Mouse (Mus musculus) MN1 (cell line): ENCODE data around the gene Vgf.

ENCODE experiments used
- DNase-seq: peaks from one replicate; pipeline ENCODE4 v3.0.0-alpha.2; 2016; ENCODE audit warnings: low spot score

The Vgf gene

GRCm38 (mm10) chr5:137072079-137072960 lies 46.1 kb downstream of the Vgf start, which contains the start of gene Serpine1:
TSS of gene Serpine1 (minus strand) at chr5:137072268.
- peak; percentile 93 for DNase-seq

GRCm38 (mm10) chr5:137073141-137073540 lies 46.9 kb downstream of the Vgf start:
- no peak for DNase-seq

GRCm38 (mm10) chr5:137074191-137074651 lies 48.0 kb downstream of the Vgf start:
- DNase-seq, result no peak

- DNase-seq, result no peak
These were observed 49.5 kb downstream of the Vgf start for GRCm38 (mm10) chr5:137075726-137076125.

- DNase-seq, result no peak
These were observed 50.2 kb downstream of the Vgf start for GRCm38 (mm10) chr5:137076191-137076930.

- no peak for DNase-seq
These were observed 51.0 kb downstream of the Vgf start for GRCm38 (mm10) chr5:137077187-137077586.

GRCm38 (mm10) chr5:137078041-137078440 lies 51.8 kb downstream of the Vgf start:
- no peak for DNase-seq

GRCm38 (mm10) chr5:137078616-137079015 lies 52.4 kb downstream of the Vgf start:
- no peak for DNase-seq

- DNase-seq, result no peak
These were observed 53.7 kb downstream of the Vgf start for GRCm38 (mm10) chr5:137079849-137080248.
